Mouse (Mus musculus) heart, postnatal 0 days (tissue): ENCODE measurements around the gene Paqr9. TPM values are rescaled to one million over a fixed set of nuclear protein-coding genes. Genes with fewer than 3 reads are reported as not detected.

Source experiments
- ATAC-seq: fragments of 200-750 bp; cut with Nextera tagmentation; 2 replicates; pipeline ENCODE4 v1.8.0; 2017; ENCODE audit warnings: low read depth, moderate number of reproducible peaks, moderate library complexity; ENCODE audit not compliant: insufficient read depth
- DNase-seq: peaks from one replicate; pipeline ENCODE4 v3.0.0-alpha.2; 2016; ENCODE audit warnings: low spot score
- H3K27ac ChIP-seq: fragments of 300-500 bp; sonication (generic); 2 replicates; pipeline ENCODE4 v1.5.1; 2014; ENCODE audit warnings: low read depth, mild to moderate bottlenecking
- H3K27me3 ChIP-seq: fragments of 300-500 bp; sonication (generic); 2 replicates; pipeline ENCODE4 v1.6.1; 2014; ENCODE audit warnings: low read length, mixed read lengths; ENCODE audit not compliant: control insufficient read depth, insufficient read depth
- H3K36me3 ChIP-seq: fragments of 300-500 bp; sonication (generic); replicated peaks from 2 replicates; pipeline ENCODE4 v1.6.1; 2014; ENCODE audit warnings: low read length, mixed read lengths; ENCODE audit not compliant: control insufficient read depth, insufficient read depth
- H3K4me1 ChIP-seq: fragments of 300-500 bp; sonication (generic); 2 replicates; pipeline ENCODE4 v1.6.1; 2014; ENCODE audit warnings: antibody characterized with exemption; ENCODE audit not compliant: control insufficient read depth, insufficient read depth
- H3K4me2 ChIP-seq: fragments of 300-500 bp; sonication (generic); 2 replicates; pipeline ENCODE4 v1.6.1; 2014; ENCODE audit warnings: low read depth, mild to moderate bottlenecking, low read length, moderate library complexity
- H3K4me3 ChIP-seq: fragments of 300-500 bp; sonication (generic); 2 replicates; pipeline ENCODE4 v1.5.1; 2014; ENCODE audit warnings: low read depth, low read length
- H3K9ac ChIP-seq: fragments of 300-500 bp; sonication (generic); replicated peaks from 2 replicates; pipeline ENCODE4 v1.6.1; 2014; ENCODE audit warnings: low read depth, low read length, mixed read lengths
- H3K9me3 ChIP-seq: fragments of 300-500 bp; sonication (generic); replicated peaks from 2 replicates; pipeline ENCODE4 v1.6.1; 2016; ENCODE audit warnings: low read length; ENCODE audit not compliant: control insufficient read depth
- CTCF ChIP-seq: IDR thresholded peaks from 2 replicates; pipeline ENCODE4 v1.5.1; 2016; ENCODE audit warnings: antibody characterized with exemption, control low read depth, low read depth
- EP300 ChIP-seq: IDR thresholded peaks from 2 replicates; pipeline ENCODE4 v1.6.1; 2016; ENCODE audit warnings: antibody characterized with exemption, low read depth
- WGBS: fragments of 180-500 bp; shearing (Covaris S2); extraction: QIAGEN DNeasy Blood & Tissue Kit; methylation state at CpG from one replicate; pipeline ENCODE4 v1.1.7; 2014; 5-methylcytosine and 5-hydroxymethylcytosine counted together
- polyA plus RNA-seq: library from polyadenylated mRNA; unstranded; fragments of >200 nt; fragmentation: Nextera tagmentation; extraction: Ambion mirVana; gene quantifications from 2 replicates; pipeline ENCODE4 v1.2.1, GENCODE M21; 2015
- total RNA-seq: library from RNA; depleted of rRNA; stranded (reverse); fragments of >200 nt; gene quantifications from 2 replicates; pipeline ENCODE4 v1.2.3, GENCODE M21; 2014; ENCODE audit warnings: low replicate concordance

Paqr9 gene
- total and polyA plus RNA-seq, 2 experiments from 2014 or later: 5.8 to 9.5 TPM

- Histone ChIP-seq H3K9me3 (no peaks in the 10 kb centered on the region), H3K27ac (no peak overlapping the region), H3K4me1 (no peaks in the 10 kb centered on the region), H3K36me3 (no peaks in the 10 kb centered on the region), H3K9ac (no peak overlapping the region), H3K4me2 (no peak overlapping the region), H3K27me3 (no peaks in the 10 kb centered on the region), H3K4me3 (no peak overlapping the region)
- ATAC-seq: no peak
- TF ChIP-seq CTCF (no peak), EP300 (no peak)
- 83% methylated on average over 15 of the region's 15 CpGs for WGBS
- no peak for DNase-seq
Measured at GRCm38 (mm10) chr9:95541650-95542432, 17.6 kb upstream of the Paqr9 start.

- Histone ChIP-seq H3K4me1 (no peaks in the 10 kb centered on the region), H3K36me3 (no peaks in the 10 kb centered on the region), H3K9ac (no peak overlapping the region), H3K9me3 (no peaks in the 10 kb centered on the region), H3K4me3 (no peak overlapping the region), H3K27ac (no peak overlapping the region), H3K27me3 (no peaks in the 10 kb centered on the region), H3K4me2 (no peak overlapping the region)
- TF ChIP-seq EP300 (no peak), CTCF (no peak)
- WGBS: 79% methylated on average over 6 of the region's 6 CpGs
- ATAC-seq (no peak), DNase-seq (no peak)
Measured at GRCm38 (mm10) chr9:95542475-95542874, 17.0 kb upstream of the Paqr9 start.

- no peak overlapping the region for H3K27ac ChIP-seq
- H3K4me3 ChIP-seq: no peak overlapping the region
- H3K9me3 ChIP-seq: no peaks in the 10 kb centered on the region
- ATAC-seq (no peak), DNase-seq (no peak)
- no peak overlapping the region for H3K4me2 ChIP-seq
- WGBS: 91% methylated on average over 4 of the region's 4 CpGs
- 0 out of 2 replicates have a peak, but pooled peaks cover 2% of the 10 kb centered on the region for H3K4me1 ChIP-seq
- H3K36me3 ChIP-seq: no peaks in the 10 kb centered on the region
- TF ChIP-seq EP300 (no peak), CTCF (no peak)
- no peak overlapping the region for H3K9ac ChIP-seq
- no peaks in the 10 kb centered on the region for H3K27me3 ChIP-seq
Measured at GRCm38 (mm10) chr9:95544598-95544997, 14.9 kb upstream of the Paqr9 start.

DNA sequence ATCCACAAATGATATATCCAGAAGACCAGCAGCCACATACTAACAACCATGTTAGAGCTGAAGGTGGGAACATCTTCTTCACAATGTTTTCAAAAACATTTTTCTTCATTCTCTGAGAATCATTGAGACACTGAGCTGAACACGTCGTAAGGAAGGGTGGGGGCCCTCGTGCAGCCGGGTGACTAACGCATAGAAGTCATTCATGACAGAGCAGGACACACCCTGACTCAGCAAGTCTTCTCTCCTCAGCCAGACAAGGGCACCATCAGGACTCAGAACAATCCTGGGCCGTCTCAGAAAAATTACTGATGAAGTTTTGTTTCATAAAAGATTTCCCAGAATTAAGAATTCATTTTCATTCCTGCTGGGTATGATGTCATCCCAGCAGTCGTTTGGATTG lies 12.8 kb upstream of the Paqr9 start:
- Histone ChIP-seq H3K4me1 (peaks cover 10% of the 10 kb centered on the region; the same call in 1 of the 2 replicates), H3K36me3 (no peaks in the 10 kb centered on the region), H3K27me3 (no peaks in the 10 kb centered on the region), H3K9me3 (no peaks in the 10 kb centered on the region), H3K27ac (no peak overlapping the region), H3K4me2 (no peak overlapping the region), H3K9ac (no peak overlapping the region), H3K4me3 (no peak overlapping the region)
- WGBS: 45% methylated on average over 7 of the region's 7 CpGs
- no peak for ATAC-seq
- TF ChIP-seq CTCF (no peak), EP300 (no peak)
- no peak for DNase-seq

DNA sequence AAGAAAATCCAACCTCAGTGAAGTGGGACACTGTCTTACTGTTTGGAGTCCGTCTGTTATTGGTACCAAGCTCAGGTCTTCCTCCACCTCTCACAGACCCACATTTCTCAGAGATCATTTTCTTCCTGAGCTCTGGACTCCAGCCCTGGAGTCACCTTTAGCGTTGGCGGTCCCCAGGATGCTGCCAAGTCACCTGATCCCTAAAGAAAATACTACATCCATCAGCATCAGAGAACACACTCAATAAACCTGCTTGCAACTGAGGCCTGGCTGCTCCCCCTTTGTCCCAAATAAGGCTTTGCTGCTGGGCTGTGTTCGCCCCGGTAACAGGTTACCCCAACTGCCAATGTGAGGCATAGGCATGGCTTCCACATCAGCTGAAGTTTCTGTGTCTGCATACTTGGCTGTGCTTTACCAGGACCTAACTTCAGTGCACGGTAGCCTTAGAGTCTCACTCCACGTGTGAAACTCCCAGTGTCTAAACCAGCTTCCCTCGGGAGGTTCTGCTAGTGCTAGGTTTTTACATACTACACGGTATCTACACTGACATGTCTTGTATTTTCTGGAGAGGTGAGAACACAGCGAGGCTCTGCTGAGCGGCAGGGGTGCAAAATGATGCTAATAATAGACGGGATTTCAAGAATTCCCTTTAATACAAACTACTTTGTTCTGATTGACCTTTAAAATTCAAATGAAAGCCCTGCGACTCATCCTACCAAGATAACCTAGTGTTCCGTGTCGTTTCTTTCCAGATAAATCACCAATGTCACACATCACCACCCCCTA lies 9.6 kb upstream of the Paqr9 start:
- Histone ChIP-seq H3K27ac (peak overlapping the region; percentile 83), H3K9me3 (no peaks in the 10 kb centered on the region), H3K4me1 (peaks cover 10% of the 10 kb centered on the region), H3K27me3 (no peaks in the 10 kb centered on the region), H3K9ac (no peak overlapping the region), H3K36me3 (no peaks in the 10 kb centered on the region), H3K4me2 (peak overlapping the region; percentile 28), H3K4me3 (no peak overlapping the region)
- 40% methylated on average over 15 of the region's 15 CpGs for WGBS
- ATAC-seq (peak; percentile 57), DNase-seq (peak; percentile 62)
- TF ChIP-seq CTCF (no peak), EP300 (no peak)
